Mouse (Mus musculus): ENCODE measurements around the gene Igf1r. TPM values are rescaled to one million over a fixed set of nuclear protein-coding genes. Genes with fewer than 3 reads are reported as not detected.

The Igf1r gene
- polyA plus RNA-seq (2016; fragmentation: Nextera tagmentation; extraction: Ambion mirVana), result 17.2 and 24.9 TPM in 2 replicates

DNA sequence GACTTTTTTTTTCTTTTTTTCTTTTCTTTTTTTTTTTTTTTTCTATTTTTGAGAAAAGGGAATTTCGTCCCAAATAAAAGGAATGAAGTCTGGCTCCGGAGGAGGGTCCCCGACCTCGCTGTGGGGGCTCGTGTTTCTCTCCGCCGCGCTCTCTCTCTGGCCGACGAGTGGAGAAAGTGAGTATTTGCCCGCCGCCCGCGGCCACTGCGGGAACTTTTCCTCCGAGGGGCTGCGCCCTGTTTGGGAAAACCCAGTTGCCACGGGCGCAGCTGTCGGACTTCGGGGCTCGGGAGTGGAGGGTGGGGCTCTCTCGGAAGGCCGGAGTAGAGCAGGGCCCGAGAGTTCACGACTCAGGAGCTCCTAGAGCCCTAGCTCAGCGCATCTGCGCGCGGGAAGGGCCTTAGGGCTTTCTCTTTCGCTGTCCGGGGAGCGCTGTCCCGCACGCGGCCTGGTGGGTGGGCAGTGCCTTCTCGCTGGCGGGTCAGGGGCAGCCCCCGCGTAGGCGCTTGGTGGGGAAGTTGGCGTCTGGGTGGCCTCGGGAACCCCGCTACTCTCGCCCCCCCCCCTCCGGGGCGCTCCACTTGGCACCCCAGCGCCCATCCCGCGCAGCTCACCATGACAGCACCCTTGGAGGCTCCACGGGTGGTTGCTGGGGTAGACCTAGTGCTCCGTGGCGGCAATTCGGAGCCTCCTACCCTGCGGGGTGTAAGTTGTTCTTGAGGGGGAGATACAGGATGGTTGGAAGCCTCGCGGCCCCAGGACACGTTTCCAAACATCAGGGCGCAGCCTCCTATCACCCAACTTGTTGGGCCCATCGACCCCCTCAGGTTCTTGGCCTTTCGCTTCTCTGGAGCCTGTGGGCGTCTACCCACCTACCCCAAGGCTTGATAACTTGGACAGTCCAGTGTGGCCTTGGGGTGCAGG, at the start of gene Igf1r:
TSS of gene Igf1r (plus strand) at position 51 of the 924 bp plus-strand sequence.
- Histone ChIP-seq H3K27me3 (ENCODE audit: insufficient read depth, poor library complexity, severe bottlenecking) (no peaks in the 10 kb centered on the region), H3K27ac (peak within 1 kb of the TSS; percentile 99), H3K36me3 (no peaks in the 10 kb centered on the region), H3K4me3 (peak within 1 kb of the TSS; percentile 98), H3K4me1 (peaks cover 40% of the 10 kb centered on the region), H3K9me3 (no peaks in the 10 kb centered on the region)
- peak; percentile 83 for DNase-seq (ENCODE audit: low spot score)
- WGBS, result under 1% methylated on average over 61 of the region's 62 CpGs

DNA sequence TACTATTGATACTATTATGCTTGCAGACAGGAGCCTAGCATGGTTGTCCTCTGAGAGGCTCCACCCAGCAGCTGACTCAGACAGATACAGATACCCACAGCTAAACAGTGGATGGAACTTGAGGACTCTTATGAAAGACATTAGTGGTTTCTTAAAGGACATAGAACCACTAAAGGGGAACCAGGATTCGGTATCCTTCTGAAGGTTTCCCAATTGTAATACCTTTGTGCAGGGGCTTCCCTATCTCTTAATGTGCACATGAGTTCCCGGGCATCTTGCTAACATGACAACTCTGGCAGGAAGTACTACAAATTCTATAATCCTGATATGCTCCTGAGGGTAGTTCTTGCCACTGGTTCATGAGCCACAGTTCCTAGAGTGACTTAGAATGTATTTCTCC, 46.3 kb upstream of the Igf1r start:
- H3K27me3 ChIP-seq (ENCODE audit: insufficient read depth, poor library complexity, severe bottlenecking), result no peaks in the 10 kb centered on the region
- no peaks in the 10 kb centered on the region for H3K9me3 ChIP-seq
- no peak overlapping the region for H3K4me3 ChIP-seq
- WGBS, result 84% methylated on average over 2 of the region's 2 CpGs
- no peaks in the 10 kb centered on the region for H3K36me3 ChIP-seq
- peaks cover 21% of the 10 kb centered on the region for H3K4me1 ChIP-seq
- no peak for DNase-seq (ENCODE audit: low spot score)
- no peak overlapping the region for H3K27ac ChIP-seq

DNA sequence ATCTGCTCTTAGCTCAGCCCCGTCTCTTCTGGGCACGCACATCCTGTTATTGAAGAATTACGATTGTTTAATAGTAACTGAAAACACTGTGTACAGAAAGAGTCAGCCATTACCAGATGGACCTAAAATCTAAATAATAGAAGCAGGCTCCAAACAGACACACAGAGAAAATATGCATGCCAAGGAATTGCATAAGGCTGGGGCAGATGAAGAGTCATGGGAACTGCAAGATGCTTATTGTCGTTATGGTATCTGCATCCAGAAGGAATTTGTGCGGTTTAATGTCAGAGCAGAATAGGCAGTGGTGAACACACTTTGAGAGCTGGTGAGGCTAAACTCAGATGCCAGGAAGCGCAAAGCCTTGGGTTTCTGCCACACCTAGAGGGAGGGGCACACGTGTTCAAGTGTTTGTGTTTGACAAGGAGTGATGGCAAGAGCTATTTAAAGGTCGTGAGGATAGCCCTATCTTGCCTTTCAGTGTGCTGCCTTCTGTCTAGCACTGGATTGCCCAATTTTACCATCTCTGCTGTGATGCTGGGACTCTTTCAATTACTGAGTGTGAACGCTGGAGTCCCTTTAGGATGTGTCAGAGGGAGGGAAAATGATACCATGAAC, 44.7 kb upstream of the Igf1r start:
- WGBS, result 63% methylated on average over 9 of the region's 9 CpGs
- H3K4me1 ChIP-seq, result peaks cover 26% of the 10 kb centered on the region
- H3K9me3 ChIP-seq, result no peaks in the 10 kb centered on the region
- H3K27ac ChIP-seq, result no peak overlapping the region
- H3K27me3 ChIP-seq (ENCODE audit: insufficient read depth, poor library complexity, severe bottlenecking), result no peaks in the 10 kb centered on the region
- no peaks in the 10 kb centered on the region for H3K36me3 ChIP-seq
- no peak for DNase-seq (ENCODE audit: low spot score)
- no peak overlapping the region for H3K4me3 ChIP-seq

DNA sequence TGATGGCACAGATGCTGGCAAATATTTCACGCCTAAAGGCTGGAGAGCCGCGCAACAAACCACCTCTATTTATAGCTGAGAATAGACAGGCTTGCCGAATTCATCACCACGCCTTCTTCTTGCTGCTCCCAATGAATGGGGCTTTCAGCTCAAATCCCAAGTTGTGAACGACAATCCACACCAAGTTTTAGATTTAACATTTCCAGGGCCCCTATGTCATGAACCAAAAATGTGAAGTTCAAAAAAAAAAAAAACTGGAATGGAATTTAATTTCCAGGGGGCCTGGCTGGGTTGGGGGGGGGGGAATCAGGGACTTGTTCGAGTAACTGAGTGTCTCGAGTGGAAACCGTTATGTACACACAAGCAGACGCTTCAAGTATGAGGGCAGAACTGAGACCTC, 42.1 kb upstream of the Igf1r start:
- no peaks in the 10 kb centered on the region for H3K36me3 ChIP-seq
- H3K27me3 ChIP-seq (ENCODE audit: insufficient read depth, poor library complexity, severe bottlenecking), result no peaks in the 10 kb centered on the region
- H3K4me3 ChIP-seq, result peak overlapping the region; percentile 18; the same call in 1 of the 2 replicates
- H3K9me3 ChIP-seq, result no peaks in the 10 kb centered on the region
- peak; percentile 84 for DNase-seq (ENCODE audit: low spot score)
- WGBS, result 23% methylated on average over 10 of the region's 10 CpGs
- H3K27ac ChIP-seq, result peak overlapping the region; percentile 88; the same call in 1 of the 2 replicates
- H3K4me1 ChIP-seq, result peaks cover 28% of the 10 kb centered on the region

DNA sequence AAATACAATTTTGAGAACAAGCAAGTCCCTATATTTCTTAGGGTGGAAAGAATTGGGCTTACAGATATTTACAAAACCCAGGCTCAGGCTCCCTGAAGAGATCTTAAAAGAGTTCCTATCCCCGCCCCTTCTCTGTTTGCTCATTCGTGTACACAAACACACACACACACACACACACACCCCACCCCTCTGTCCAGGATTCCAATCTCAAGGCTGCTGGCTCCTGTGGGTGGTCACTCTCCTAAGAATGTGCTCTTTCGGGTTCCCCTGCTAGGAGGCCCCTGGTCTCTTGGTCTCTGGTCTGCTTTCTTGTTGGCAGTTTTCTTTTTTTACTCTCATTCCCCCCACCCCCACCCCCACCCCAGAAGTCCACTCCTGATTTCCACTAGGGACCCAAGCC, 41.7 kb upstream of the Igf1r start:
- Histone ChIP-seq H3K36me3 (no peaks in the 10 kb centered on the region), H3K4me3 (peak overlapping the region; percentile 18; the same call in 1 of the 2 replicates), H3K4me1 (peaks cover 32% of the 10 kb centered on the region), H3K27me3 (ENCODE audit: insufficient read depth, poor library complexity, severe bottlenecking) (no peaks in the 10 kb centered on the region), H3K27ac (peak overlapping the region; percentile 88), H3K9me3 (no peaks in the 10 kb centered on the region)
- WGBS, result 30% methylated on average over 3 of the region's 3 CpGs
- DNase-seq (ENCODE audit: low spot score), result no peak

DNA sequence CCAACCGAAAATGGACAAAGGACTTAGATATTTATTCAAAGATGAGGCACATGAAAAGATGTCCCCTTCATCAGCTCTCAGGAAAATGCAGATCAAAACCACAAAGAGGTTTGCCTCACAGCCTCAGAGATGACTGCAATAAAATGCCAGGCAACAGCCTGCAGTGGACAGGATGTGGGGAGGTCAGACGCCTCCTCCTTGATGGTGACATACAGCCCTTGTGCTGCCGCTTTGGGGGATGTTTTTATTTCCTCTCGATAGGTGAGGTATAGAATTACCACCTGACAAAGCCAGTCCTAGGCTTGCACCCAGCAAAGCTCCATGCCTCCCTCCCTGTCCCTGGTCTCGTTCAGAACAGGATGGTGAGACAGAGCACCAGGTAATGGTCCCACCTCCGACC, 40.8 kb upstream of the Igf1r start:
- peak overlapping the region; percentile 8; the same call in 1 of the 2 replicates for H3K27ac ChIP-seq
- H3K27me3 ChIP-seq (ENCODE audit: insufficient read depth, poor library complexity, severe bottlenecking), result no peaks in the 10 kb centered on the region
- DNase-seq (ENCODE audit: low spot score), result no peak
- H3K4me3 ChIP-seq, result no peak overlapping the region
- H3K9me3 ChIP-seq, result no peaks in the 10 kb centered on the region
- peaks cover 41% of the 10 kb centered on the region for H3K4me1 ChIP-seq
- H3K36me3 ChIP-seq, result no peaks in the 10 kb centered on the region
- 50% methylated on average over 6 of the region's 6 CpGs for WGBS

DNA sequence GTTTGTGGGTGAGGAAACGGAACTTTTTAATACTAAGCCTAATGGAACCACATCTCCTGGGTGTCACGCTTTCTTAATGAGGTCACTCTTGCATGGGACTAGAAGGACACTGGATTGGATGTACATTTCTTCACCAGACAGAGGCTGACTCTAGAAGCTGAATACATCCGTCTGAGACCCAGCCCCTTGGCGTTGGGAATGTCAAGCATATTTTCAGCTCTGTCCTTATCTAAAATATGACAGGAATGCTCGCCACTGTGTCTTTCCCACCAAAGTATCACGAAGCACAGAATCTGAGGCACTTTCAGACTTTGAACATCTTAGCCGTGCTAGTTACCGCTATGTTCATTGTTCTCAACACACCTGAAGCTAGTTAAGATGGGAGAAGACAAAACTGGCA, 35.7 kb upstream of the Igf1r start:
- DNase-seq (ENCODE audit: low spot score), result no peak
- Histone ChIP-seq H3K9me3 (no peaks in the 10 kb centered on the region), H3K4me1 (peaks cover 37% of the 10 kb centered on the region), H3K36me3 (no peaks in the 10 kb centered on the region), H3K4me3 (no peak overlapping the region), H3K27me3 (ENCODE audit: insufficient read depth, poor library complexity, severe bottlenecking) (no peaks in the 10 kb centered on the region), H3K27ac (peak overlapping the region; percentile 79)
- 36% methylated on average over 8 of the region's 8 CpGs for WGBS

DNA sequence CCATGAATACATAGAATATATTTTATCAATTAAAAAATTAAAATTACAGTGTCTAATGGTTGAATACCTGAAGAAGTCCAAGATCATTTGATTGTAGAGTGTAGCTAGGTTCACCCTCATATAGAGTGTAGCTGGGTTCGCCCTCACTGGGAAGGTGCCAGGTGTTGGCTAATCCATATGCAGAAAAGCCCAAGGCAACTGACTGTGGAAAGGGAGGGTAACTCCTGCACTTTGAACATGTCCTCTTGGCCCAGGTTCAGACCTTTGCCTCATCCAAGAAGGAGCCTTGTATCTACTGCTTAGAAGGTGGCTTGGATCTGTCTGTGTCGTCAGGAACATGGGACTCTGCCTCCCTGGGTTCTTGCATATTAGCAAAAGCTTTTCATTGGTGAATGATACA, 34.9 kb upstream of the Igf1r start:
- H3K27me3 ChIP-seq (ENCODE audit: insufficient read depth, poor library complexity, severe bottlenecking), result no peaks in the 10 kb centered on the region
- no peaks in the 10 kb centered on the region for H3K9me3 ChIP-seq
- H3K36me3 ChIP-seq, result no peaks in the 10 kb centered on the region
- 88% methylated on average over 2 of the region's 2 CpGs for WGBS
- peak overlapping the region; percentile 47 for H3K27ac ChIP-seq
- H3K4me3 ChIP-seq, result no peak overlapping the region
- H3K4me1 ChIP-seq, result peaks cover 43% of the 10 kb centered on the region
- no peak for DNase-seq (ENCODE audit: low spot score)

DNA sequence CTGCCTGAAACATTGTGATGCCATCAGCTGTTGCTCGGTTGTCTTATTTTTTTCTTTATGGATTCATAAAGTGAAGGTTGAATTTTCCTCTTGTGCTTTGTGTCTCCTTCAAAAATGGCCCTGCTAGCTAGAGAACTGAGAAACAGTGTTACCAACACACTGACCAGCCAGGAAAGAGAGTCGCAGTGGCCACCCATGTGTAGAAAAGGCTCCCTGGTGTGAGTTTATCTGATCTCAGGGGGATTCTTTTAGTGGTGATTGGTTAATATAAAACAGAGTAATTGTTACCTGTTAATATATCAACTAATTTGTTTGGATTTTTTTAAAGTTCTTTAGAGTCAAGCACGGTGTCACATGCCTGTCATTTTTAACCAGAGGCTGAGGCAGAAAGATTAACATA, 33.2 kb upstream of the Igf1r start:
- peak overlapping the region; percentile 47 for H3K27ac ChIP-seq
- H3K4me3 ChIP-seq, result no peak overlapping the region
- 57% methylated on average over 3 of the region's 3 CpGs for WGBS
- no peaks in the 10 kb centered on the region for H3K27me3 ChIP-seq (ENCODE audit: insufficient read depth, poor library complexity, severe bottlenecking)
- no peak for DNase-seq (ENCODE audit: low spot score)
- peaks cover 52% of the 10 kb centered on the region for H3K4me1 ChIP-seq
- H3K9me3 ChIP-seq, result no peaks in the 10 kb centered on the region
- H3K36me3 ChIP-seq, result no peaks in the 10 kb centered on the region

DNA sequence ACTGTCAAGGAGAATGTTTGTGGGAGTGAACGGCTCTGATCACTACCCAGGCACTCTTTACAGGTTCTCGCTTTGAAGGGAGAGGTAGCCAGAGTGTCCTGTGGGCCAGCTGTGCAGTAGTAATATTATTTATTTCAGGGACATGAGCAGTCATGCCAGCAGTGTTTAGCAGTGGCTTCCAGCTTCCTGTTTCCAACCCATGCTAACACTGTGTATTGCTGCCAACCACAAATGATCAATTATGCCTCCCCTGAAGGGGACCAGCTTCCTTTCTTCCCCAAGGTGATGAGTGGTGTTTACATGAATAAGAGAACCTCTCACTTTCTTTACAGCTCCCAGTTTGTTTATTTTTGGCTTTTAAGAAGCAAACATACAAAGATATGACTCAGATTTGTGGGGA, 28.4 kb upstream of the Igf1r start:
- Histone ChIP-seq H3K4me1 (peaks cover 23% of the 10 kb centered on the region), H3K27ac (no peak overlapping the region), H3K9me3 (no peaks in the 10 kb centered on the region), H3K27me3 (ENCODE audit: insufficient read depth, poor library complexity, severe bottlenecking) (no peaks in the 10 kb centered on the region), H3K4me3 (no peak overlapping the region), H3K36me3 (no peaks in the 10 kb centered on the region)
- WGBS, result 52% methylated on average over 2 of the region's 2 CpGs
- no peak for DNase-seq (ENCODE audit: low spot score)

DNA sequence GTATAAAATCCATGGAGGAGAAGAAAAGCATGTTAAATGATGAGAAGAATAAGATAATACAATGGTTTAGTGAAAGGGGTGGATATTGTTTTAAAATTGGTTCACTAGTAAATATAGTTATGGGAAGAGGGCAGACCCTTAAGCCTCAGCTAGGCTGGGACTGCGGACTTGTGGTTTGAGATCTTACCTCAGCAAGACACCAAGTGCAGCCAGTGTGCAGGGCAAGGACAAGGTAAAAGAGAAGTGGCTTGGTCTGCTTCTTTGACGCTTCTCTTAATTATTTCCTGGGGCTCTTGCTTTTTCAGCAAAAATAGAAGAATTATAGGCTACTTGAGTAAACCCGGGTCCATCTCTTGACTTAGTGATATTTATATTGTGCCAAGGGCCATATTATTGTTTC, 22.5 kb upstream of the Igf1r start:
- no peak overlapping the region for H3K27ac ChIP-seq
- DNase-seq (ENCODE audit: low spot score), result no peak
- H3K36me3 ChIP-seq, result no peaks in the 10 kb centered on the region
- H3K4me1 ChIP-seq, result no peaks in the 10 kb centered on the region
- no peaks in the 10 kb centered on the region for H3K27me3 ChIP-seq (ENCODE audit: insufficient read depth, poor library complexity, severe bottlenecking)
- no peak overlapping the region for H3K4me3 ChIP-seq
- no peaks in the 10 kb centered on the region for H3K9me3 ChIP-seq
- 83% methylated on average over 3 of the region's 3 CpGs for WGBS

DNA sequence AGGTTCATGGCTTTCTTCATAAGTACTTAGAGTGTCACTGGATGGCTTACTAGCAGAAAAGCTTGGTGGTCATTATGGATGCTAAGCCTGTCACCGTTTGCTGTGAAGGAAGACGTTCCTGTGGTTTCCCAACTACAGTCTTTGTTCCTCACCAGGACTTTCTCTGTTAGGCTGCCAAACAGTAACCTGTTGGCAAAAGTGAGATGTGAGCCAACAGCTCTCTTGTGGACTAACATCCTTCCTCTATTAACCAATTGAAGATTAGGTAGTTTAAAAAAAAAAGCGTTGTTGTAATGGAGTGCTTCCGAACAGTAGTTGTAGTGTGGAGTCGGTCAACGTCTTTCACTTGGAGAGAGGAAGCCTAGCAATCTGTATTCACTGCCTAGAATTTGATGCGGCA, 15.8 kb upstream of the Igf1r start:
- no peak overlapping the region for H3K4me3 ChIP-seq
- 0 out of 2 replicates have a peak, but pooled peaks cover 4% of the 10 kb centered on the region for H3K27me3 ChIP-seq (ENCODE audit: insufficient read depth, poor library complexity, severe bottlenecking)
- H3K27ac ChIP-seq, result no peak overlapping the region
- 81% methylated on average over 7 of the region's 7 CpGs for WGBS
- no peaks in the 10 kb centered on the region for H3K9me3 ChIP-seq
- no peaks in the 10 kb centered on the region for H3K4me1 ChIP-seq
- H3K36me3 ChIP-seq, result no peaks in the 10 kb centered on the region
- DNase-seq (ENCODE audit: low spot score), result no peak

DNA sequence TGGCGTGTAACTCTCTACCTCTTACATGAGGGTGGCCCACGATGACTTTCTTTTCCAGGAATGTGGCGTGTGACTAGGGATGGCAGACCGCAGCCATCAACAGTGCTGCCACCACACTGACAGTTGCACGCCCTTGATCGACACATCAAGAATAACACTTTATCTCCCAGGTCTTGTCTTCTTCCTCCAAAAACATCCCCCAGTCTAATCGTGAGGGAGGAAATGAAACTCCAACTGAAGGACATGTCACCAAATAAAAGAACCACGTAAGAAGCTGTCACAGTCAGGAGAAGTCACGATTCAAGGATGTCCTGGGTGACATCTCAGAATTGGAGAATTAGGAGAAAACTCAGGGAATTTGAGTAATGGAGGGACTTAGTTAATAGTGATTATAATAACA, 8.8 kb upstream of the Igf1r start:
- H3K36me3 ChIP-seq, result no peaks in the 10 kb centered on the region
- DNase-seq (ENCODE audit: low spot score), result peak; percentile 67
- H3K27ac ChIP-seq, result no peak overlapping the region
- WGBS, result 73% methylated on average over 9 of the region's 9 CpGs
- H3K9me3 ChIP-seq, result no peaks in the 10 kb centered on the region
- no peak overlapping the region for H3K4me3 ChIP-seq
- 0 out of 2 replicates have a peak, but pooled peaks cover 4% of the 10 kb centered on the region for H3K27me3 ChIP-seq (ENCODE audit: insufficient read depth, poor library complexity, severe bottlenecking)
- no peaks in the 10 kb centered on the region for H3K4me1 ChIP-seq
